Mouse (Mus musculus) myocyte (in vitro differentiated cells): ENCODE measurements around the gene Ppp2r2c. TPM values are rescaled to one million over a fixed set of nuclear protein-coding genes. Genes with fewer than 3 reads are reported as not detected.

Source experiments
- H3K27me3 ChIP-seq: one replicate; pipeline ENCODE4 v1.6.1; 2011; ENCODE audit not compliant: control insufficient read depth, insufficient read depth, insufficient read length
- H3K36me3 ChIP-seq: one replicate; pipeline ENCODE4 v1.6.1; 2011; ENCODE audit not compliant: control insufficient read depth, insufficient read depth
- H3K4me2 ChIP-seq: one replicate; pipeline ENCODE4 v1.6.1; 2011; ENCODE audit warnings: low read depth, control low read depth
- H3K4me3 ChIP-seq: one replicate; pipeline ENCODE4 v1.5.1; 2011; ENCODE audit warnings: mild to moderate bottlenecking, control low read depth, moderate library complexity
- H3K79me2 ChIP-seq: one replicate; pipeline ENCODE4 v1.6.1; 2011; ENCODE audit not compliant: control insufficient read depth, insufficient read depth
- H3ac ChIP-seq: one replicate; pipeline ENCODE4 v1.6.1; 2011; ENCODE audit not compliant: control insufficient read depth, insufficient read length
- CEBPB ChIP-seq: IDR thresholded peaks from 2 replicates; pipeline ENCODE4 v1.6.1; 2011; ENCODE audit warnings: mild to moderate bottlenecking, moderate library complexity; ENCODE audit not compliant: poor library complexity, insufficient read depth, severe bottlenecking
- E2F4 ChIP-seq: IDR thresholded peaks from one replicate; pipeline ENCODE4 v1.6.1; 2011; ENCODE audit warnings: mild to moderate bottlenecking, control low read depth, moderate library complexity; ENCODE audit not compliant: insufficient read depth
- MAX ChIP-seq: IDR thresholded peaks from one replicate; pipeline ENCODE4 v1.6.1; 2011; ENCODE audit warnings: low read depth, mild to moderate bottlenecking, control low read depth
- MYOD1 ChIP-seq, 3 experiments: IDR thresholded peaks; one replicate each; pipeline ENCODE4 v1.6.1; 2011; ENCODE audit warnings: control low read depth in 2 of 3, low read depth in 2 of 3, mild to moderate bottlenecking in 2 of 3, moderate library complexity in 1 of 3; ENCODE audit not compliant: insufficient read length in 2 of 3, control insufficient read depth in 1 of 3
- MYOG ChIP-seq, 3 experiments: IDR thresholded peaks; one replicate each; pipeline ENCODE4 v1.6.1; 2011; ENCODE audit warnings: control low read depth in 2 of 3, low read depth in 2 of 3, mild to moderate bottlenecking in 2 of 3; ENCODE audit not compliant: insufficient read length in 2 of 3, control insufficient read depth in 1 of 3, insufficient read depth in 1 of 3
- POLR2A ChIP-seq: IDR thresholded peaks from one replicate; pipeline ENCODE4 v1.6.1; 2011; ENCODE audit warnings: low read depth, mild to moderate bottlenecking, control low read depth, moderate library complexity; ENCODE audit not compliant: insufficient read length
- POLR2AphosphoS2 ChIP-seq: IDR thresholded peaks from one replicate; pipeline ENCODE4 v1.6.1; 2011; ENCODE audit warnings: low read depth, control low read depth; ENCODE audit not compliant: insufficient read length
- REST ChIP-seq: IDR thresholded peaks from one replicate; pipeline ENCODE4 v1.6.1; 2011; ENCODE audit warnings: mild to moderate bottlenecking, control low read depth, moderate library complexity; ENCODE audit not compliant: insufficient read depth, insufficient read length
- SRF ChIP-seq: IDR thresholded peaks from one replicate; pipeline ENCODE4 v1.6.1; 2011; ENCODE audit warnings: low read depth; ENCODE audit not compliant: control insufficient read depth, insufficient read length
- TCF12 ChIP-seq: IDR thresholded peaks from one replicate; pipeline ENCODE4 v1.6.1; 2011; ENCODE audit warnings: mild to moderate bottlenecking, control low read depth; ENCODE audit not compliant: poor library complexity, insufficient read depth, severe bottlenecking
- TCF3 ChIP-seq: IDR thresholded peaks from one replicate; pipeline ENCODE4 v1.6.1; 2011; ENCODE audit warnings: low read depth, control low read depth; ENCODE audit not compliant: insufficient read length
- USF1 ChIP-seq: IDR thresholded peaks from one replicate; pipeline ENCODE4 v1.6.1; 2011; ENCODE audit warnings: low read depth, mild to moderate bottlenecking, control low read depth, moderate library complexity
- polyA plus RNA-seq: library from polyadenylated mRNA; unstranded; fragments of >200 nt; fragmentation: generic; extraction: Trizol; gene quantifications from one replicate; pipeline ENCODE4 v1.2.1, GENCODE M21; 2012; ENCODE audit warnings: missing spikeins

Gene Ppp2r2c
- polyA plus RNA-seq, 1 experiment = 0.01 TPM

GRCm38 (mm10) chr5:36839602-36840001 lies 28.7 kb upstream of the Ppp2r2c start:
- H3K79me2 ChIP-seq = no peaks in the 10 kb centered on the region
- no peak overlapping the region for H3ac ChIP-seq
- peaks cover 18% of the 10 kb centered on the region for H3K27me3 ChIP-seq
- H3K4me3 ChIP-seq = no peak overlapping the region
- H3K36me3 ChIP-seq = no peaks in the 10 kb centered on the region
- TF ChIP-seq CEBPB (no peak), SRF (no peak), TCF12 (no peak), MYOD1 (IDR thresholded peaks at IDR 0.05; ENCODE audit: control insufficient read depth in 1 of 3, insufficient read length in 2 of 3, low read depth in 2 of 3) (no peak), USF1 (no peak), POLR2AphosphoS2 (no peak), POLR2A (no peak), TCF3 (no peak), MAX (no peak)
- no peak overlapping the region for H3K4me2 ChIP-seq

GRCm38 (mm10) chr5:36840092-36840491 lies 28.2 kb upstream of the Ppp2r2c start:
- Histone ChIP-seq H3K4me2 (no peak overlapping the region), H3K4me3 (no peak overlapping the region), H3K79me2 (no peaks in the 10 kb centered on the region), H3ac (no peak overlapping the region), H3K27me3 (peaks cover 16% of the 10 kb centered on the region), H3K36me3 (no peaks in the 10 kb centered on the region)
- no peak for TF ChIP-seq MYOD1 (IDR thresholded peaks at IDR 0.05; ENCODE audit: control insufficient read depth in 1 of 3, insufficient read length in 2 of 3, low read depth in 2 of 3)
- TF ChIP-seq E2F4 = no peak
- no peak for TF ChIP-seq MAX
- no peak for TF ChIP-seq CEBPB
- TF ChIP-seq USF1 = no peak
- no peak for TF ChIP-seq TCF12
- no peak for TF ChIP-seq POLR2AphosphoS2
- no peak for TF ChIP-seq REST
- TF ChIP-seq MYOG (IDR thresholded peaks at IDR 0.05; ENCODE audit: control insufficient read depth in 1 of 3, insufficient read depth in 1 of 3, insufficient read length in 2 of 3, low read depth in 2 of 3) = no peak
- TF ChIP-seq SRF = no peak
- TF ChIP-seq TCF3 = no peak
- no peak for TF ChIP-seq POLR2A

GRCm38 (mm10) chr5:36841701-36842100 lies 26.6 kb upstream of the Ppp2r2c start:
- no peaks in the 10 kb centered on the region for H3K36me3 ChIP-seq
- no peaks in the 10 kb centered on the region for H3K79me2 ChIP-seq
- no peak overlapping the region for H3ac ChIP-seq
- H3K27me3 ChIP-seq = peaks cover 26% of the 10 kb centered on the region
- no peak for TF ChIP-seq MYOG (IDR thresholded peaks at IDR 0.05; ENCODE audit: control insufficient read depth in 1 of 3, insufficient read depth in 1 of 3, insufficient read length in 2 of 3, low read depth in 2 of 3)
- TF ChIP-seq POLR2AphosphoS2 = no peak
- TF ChIP-seq USF1 = no peak
- no peak for TF ChIP-seq MAX
- no peak for TF ChIP-seq TCF12
- no peak for TF ChIP-seq SRF
- no peak for TF ChIP-seq REST
- H3K4me3 ChIP-seq = no peak overlapping the region
- no peak overlapping the region for H3K4me2 ChIP-seq

- TF ChIP-seq CEBPB = no peak
- TF ChIP-seq POLR2AphosphoS2 = no peak
- no peak for TF ChIP-seq POLR2A
- no peak for TF ChIP-seq MAX
- TF ChIP-seq SRF = no peak
- no peak for TF ChIP-seq REST
- no peak for TF ChIP-seq TCF3
- Histone ChIP-seq H3K4me3 (no peak overlapping the region), H3K27me3 (peaks cover 46% of the 10 kb centered on the region), H3K36me3 (no peaks in the 10 kb centered on the region), H3K4me2 (no peak overlapping the region), H3K79me2 (no peaks in the 10 kb centered on the region), H3ac (no peak overlapping the region)
Observed at GRCm38 (mm10) chr5:36844490-36844889, 23.8 kb upstream of the Ppp2r2c start.

GRCm38 (mm10) chr5:36851572-36851971 lies 16.7 kb upstream of the Ppp2r2c start:
- H3K27me3 ChIP-seq = peaks cover 55% of the 10 kb centered on the region

More at GRCm38 (mm10) chr5:36851572-36851971, 16.7 kb upstream of the Ppp2r2c start:
- Histone ChIP-seq H3K79me2 (no peaks in the 10 kb centered on the region), H3K36me3 (no peaks in the 10 kb centered on the region), H3K4me3 (no peak overlapping the region), H3K4me2 (no peak overlapping the region), H3ac (no peak overlapping the region)
- no peak for TF ChIP-seq REST
- TF ChIP-seq USF1 = no peak
- no peak for TF ChIP-seq POLR2A
- TF ChIP-seq E2F4 = no peak
